Mouse (Mus musculus): ENCODE measurements around the gene Ssbp2.
A peak's percentile ranks its signal among the peaks of the same experiment; 100 is the strongest.

Gene Ssbp2

DNA sequence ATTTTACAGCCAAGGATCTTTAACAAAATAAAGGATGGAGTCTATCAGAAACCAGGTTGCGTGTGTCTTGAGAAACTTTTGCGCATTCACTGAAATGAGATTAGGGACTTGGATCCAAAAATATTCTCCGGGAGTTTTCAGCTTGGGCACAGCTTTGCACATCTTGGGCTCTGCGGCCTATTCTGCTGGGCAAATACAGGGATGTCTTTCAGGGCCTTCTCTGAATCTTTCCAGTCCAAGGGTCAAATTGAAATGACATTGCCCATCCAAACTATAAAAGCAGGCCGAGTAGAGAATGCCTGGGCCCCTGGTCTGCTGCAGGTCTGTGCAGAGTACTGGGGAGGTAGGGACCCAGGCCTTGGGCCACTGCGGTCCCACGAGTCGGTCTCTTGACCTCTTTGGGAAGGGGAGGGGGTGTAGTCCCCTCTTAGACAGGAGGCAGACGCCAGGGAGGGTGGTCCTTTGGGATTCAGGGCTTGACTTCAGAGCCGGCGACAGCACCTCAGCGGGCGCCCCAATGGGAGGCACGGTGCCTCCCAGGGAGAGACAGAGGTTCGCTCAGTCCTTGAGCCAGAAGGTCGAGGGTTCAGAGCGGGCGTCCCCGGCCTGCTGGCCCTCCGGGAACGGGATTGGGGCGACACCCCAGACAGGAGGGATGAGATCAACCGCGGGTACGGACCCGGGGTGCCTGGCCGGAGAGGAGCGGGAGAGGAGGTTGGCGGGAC lies at the start of gene Ssbp2:
Gene Ssbp2, plus strand, starts transcription at position 388 of the 725 bp plus-strand sequence.
- no peak for DNase-seq

DNA sequence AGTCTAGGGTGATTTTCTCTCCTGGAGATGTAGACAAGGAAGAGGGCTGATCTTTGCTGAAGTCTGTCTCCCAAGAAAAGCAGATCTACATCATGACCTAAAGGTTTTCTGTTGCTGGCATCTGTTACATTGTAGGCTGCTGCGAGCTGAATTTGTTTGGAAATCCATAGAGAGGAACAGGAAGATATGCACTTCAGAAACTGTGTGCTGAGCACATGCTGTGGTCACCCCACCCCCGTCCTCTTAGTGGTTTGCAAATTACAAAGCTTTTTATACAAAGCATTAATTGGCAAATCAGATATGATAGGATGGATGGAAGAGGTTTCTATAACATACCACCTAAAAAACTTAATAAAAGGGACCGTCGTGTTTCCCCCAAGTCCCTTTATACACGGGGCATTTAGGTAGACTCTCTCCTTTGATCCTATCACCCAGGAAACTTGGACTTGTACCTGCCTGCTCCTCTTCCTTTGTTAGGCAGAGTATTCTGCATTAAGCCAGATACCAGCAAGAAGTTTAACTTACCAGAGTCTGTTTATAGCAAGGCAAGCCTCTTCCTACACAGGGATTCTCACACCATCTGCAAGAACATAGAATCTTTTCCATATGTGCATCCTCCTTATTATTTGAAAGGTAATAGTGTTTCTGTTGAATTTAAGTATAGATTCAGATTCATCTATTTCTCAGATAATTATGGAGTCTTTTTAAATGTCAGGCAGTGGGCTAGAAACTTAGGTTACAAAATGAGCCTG lies 46.2 kb upstream of the Ssbp2 start:
- DNase-seq = no peak

DNA sequence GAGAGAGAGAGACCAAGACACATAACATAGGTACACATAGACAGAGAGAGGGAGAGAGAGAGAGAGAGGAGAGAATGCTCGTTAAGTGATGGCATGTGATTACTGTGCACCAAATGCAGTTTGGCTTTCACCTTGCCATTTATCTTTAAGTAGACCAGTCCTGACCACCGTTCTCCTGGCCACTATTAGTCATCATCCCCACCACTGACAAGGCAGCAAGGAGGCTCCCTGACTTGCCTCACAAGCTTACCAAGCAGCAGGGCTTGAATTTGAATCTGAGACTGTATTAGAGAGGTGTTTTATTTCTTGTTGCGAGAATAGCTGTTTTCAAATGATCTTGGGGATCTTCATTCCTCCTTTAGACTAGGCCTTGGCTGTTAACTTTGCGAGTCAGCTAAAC lies 44.2 kb upstream of the Ssbp2 start:
- no peak for DNase-seq

DNA sequence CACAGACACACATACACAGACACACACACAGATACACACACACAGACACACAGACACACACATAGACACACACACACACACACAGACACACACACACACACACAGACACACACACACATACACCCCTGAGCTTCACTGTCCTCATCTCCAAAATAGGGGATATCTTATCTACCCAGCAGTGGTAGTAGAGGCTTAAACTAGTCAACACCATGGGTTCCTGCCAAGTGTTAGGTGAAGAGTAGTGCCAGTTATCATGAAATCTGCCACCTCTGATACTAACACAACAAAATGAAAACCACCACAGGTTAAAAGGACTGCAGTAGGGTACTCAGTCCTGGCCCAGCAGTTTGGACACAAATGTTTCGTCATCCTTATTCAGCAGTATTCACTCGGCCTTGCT lies 43.4 kb upstream of the Ssbp2 start:
- DNase-seq = no peak

DNA sequence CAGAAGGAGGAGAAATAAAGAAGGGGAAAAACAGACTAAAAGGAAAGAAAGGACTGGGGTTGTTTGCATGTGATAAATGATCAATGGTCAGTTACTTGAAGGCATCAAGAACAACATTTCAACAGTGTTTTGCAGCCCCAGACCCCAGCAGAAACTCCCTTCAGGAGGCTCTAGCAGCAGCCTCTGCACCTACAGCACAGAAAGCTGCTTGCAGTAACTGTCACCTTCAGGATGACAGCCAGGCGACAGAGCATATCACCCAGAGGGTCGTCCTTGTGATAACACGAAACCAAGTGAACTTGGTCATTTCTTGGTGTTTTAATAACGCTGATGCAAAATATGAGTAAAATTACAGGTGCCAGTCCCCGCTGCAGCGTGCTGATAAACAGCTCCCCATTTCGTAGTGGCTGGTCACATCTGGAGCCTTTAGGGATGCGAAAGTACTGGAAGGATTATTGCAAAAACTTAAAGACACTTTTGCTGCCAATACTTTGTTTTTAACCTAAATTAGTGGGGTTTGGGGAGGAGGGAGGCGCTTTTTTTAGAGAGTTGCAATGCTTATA lies 38.6 kb upstream of the Ssbp2 start:
- peak; percentile 97 for DNase-seq

DNA sequence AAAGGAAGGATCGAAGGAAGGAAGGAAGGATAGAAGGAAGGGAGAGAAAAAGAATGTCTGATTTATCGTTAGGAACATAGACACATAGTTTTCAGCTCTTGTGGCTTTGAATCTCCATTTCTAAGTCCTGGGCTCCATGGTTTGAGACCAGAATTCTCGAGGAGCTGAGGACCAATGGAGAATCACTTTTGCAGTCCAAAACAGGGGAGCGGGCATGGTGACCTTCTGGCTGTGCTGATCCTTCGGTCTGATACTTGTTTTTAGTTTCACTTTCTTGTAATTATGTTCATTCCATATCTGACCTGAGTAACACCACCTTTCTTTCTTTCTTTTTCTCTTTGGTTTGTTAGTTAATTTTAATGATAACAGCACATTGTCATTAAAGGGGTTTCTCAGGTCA lies 29.2 kb upstream of the Ssbp2 start:
- no peak for DNase-seq

DNA sequence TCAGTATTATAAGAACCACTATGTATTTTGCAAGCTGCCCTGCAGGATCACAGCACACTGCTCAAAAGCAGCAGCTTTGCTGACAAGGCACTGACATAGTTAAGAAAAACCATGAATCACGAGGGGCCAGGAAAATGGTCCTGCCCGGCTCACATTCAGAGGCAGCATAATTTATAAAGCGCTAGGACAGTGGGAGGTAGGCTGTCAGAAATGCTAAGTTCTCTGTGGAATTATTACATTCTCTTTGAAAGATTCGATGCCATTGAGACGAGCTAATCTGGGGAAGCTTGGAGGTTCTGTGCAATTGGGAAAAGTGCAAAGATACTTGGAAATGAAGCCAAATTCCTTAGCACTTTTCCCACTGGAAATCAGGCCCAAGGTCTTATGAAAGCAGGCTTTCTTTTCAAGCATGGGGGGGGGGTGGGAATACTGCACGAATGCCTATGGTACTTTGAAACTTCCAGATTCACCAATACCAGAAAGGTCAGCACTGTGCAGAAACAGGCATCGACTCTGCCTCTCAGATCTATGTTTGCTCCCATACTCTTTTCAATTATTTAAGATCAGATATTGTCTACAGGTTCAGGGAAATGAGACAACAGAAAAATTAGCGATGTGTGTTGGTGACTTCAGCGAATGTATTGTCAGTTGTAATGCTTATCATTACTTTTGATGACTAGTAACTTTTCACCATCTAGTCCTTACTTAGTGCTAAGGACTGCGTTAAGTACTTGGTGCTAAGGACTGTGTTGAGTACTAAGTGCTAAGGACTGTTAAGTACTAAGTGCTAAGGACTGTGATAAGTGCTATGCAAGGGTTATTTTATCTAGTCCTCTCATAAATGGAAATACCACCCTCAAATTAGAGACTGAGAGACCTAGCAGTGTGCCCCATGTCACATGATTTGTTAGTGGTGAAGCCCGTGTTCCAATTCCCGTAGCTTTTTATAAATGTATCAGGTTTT lies 28.4 kb upstream of the Ssbp2 start:
- no peak for DNase-seq

DNA sequence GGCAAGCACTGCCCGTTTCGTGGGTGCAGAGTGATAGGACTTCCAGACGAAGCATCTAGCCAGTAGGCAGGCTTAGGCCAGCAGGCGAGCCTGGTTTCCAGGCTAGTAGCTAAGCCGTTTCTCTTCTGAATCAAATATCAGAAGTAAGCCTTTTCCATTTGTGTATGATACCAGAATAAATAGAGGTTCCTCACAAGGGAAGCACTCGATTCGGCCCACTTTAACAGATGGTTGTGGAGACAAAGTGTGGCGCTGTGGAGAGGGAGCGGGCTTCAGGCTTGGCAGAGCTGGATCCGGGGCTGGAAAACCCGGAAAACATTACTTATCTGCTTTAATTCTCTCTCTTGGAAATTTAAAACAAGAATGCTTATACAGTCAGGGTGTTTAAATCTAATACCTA lies 27.1 kb upstream of the Ssbp2 start:
- no peak for DNase-seq

DNA sequence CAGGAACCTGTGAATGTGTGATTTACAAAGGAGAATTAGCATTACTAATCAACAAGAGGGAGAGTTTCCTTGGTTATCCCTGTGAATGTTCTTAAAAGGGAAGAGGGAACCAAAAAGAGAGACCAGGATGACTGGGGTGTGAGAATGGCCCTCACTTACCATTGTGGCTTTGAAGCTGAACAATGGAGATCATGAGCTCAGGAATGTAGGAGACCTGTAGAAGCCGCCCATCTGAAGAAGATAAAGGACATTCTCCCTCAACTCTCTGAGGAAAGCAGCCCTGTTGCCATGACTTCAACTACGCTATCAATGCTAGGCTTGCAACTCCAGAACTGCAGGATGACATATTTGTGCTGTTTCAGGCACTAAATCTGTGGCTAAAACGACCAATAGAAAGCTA lies 22.2 kb upstream of the Ssbp2 start:
- DNase-seq = no peak

DNA sequence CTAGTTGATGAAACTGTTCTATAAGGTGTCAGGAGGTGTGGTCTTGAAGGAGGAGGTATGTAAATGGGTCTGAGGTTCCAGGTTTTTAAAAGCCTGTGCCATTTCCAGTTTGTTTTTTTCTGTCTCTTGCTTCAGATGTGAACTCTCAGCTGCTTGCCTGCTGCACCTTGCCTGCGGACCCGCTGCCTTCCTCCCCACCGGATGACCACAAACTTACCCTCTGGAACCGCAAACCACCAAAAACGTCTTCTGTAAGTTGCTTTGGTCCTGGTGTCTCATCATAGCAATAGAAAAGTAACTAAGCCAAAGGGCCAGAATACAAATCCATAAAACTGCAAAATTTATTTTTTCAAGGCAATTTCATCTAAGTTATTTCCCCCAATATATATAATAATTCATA lies 18.6 kb upstream of the Ssbp2 start:
- DNase-seq = no peak

DNA sequence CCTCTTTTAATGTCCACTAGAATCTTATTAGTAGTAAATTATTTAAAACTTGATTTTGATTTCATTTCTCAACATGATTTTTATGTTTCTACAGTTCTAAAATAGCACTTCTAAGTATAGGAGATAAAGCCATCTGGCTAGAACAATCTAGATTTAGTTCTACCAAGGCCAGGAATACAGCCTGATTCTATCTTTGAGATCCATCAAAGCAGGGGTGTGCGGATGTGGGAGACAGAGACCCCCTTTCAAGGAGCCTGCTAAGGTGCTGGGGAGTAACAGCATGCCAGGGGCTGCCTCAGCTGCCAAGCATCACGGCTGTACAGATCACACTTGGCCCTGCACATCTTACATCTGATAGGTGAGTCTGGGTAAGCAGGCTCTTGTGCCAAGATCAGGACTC lies 13.4 kb upstream of the Ssbp2 start:
- no peak for DNase-seq

DNA sequence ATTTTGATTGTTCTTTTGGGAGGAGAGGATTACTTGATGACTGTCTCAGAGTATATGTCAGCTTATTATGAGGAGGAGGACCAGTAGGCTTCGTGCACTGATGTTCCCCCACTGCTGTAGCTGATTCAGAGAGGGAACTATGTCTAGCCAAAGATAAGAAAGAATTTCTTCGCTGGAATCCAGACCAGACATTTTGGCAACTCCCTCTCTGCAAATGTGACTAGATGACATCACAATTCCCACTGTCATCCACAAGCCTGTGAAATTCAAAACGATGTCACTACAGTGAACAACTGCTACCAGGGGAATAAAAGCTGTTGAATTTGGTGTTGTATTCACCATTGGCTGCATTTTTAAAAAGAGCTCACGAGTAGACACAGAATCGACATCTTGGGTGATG lies 11.1 kb upstream of the Ssbp2 start:
- DNase-seq = no peak

DNA sequence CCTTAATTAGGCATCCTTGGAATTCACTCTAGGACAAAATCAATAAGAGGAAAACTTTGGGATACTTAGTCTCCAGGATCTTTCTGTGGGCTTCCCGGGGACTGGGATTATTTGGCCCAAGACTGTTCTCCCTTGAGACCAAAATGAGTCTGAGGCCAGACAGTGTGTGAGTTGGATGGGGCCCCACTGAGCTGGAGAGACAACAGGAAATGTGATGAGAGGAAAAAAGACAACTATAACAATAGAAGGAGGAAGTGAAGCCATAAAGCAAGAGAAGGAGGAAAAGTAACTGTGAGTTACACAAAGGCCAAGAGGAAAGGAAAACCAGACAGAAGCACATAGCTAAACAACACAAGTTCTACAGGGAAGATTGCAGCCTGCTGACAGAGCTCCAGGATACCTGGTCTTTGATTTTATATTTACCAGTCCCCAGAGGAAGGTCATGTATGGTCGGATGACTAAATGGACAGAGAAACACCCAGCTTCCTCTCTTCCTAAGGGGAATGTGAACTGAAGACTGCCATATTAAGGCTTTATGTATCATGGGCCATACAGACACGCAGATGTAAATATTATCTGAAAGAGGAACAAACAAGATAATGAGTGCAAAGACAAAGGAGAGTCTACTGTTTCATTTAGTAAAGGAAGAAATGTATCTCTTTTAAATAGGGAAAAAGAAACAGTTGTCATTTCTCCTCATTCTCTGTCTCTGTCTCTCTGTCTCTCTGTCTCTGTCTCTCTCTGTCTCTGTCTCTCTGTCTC lies 8.5 kb upstream of the Ssbp2 start:
- DNase-seq = peak; percentile 94

DNA sequence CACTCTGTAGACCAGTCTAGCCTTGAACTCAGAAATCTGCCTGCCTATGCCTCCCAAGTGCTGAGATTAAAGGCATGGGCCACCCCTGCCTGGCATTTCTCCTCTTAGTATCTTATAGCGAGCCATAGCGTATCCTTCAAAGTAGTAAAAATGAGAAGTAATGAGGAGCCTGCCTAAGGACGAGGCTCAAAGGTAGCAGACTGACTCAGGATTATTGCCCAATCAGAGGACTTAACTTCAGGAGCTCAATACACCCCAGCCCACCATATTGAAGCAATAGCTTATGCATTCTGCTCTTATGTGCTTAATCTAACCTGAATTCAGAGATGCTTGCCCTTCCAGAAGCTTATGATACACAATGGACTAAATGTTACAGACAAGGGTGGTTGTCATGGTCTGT lies 7.8 kb upstream of the Ssbp2 start:
- DNase-seq = no peak

DNA sequence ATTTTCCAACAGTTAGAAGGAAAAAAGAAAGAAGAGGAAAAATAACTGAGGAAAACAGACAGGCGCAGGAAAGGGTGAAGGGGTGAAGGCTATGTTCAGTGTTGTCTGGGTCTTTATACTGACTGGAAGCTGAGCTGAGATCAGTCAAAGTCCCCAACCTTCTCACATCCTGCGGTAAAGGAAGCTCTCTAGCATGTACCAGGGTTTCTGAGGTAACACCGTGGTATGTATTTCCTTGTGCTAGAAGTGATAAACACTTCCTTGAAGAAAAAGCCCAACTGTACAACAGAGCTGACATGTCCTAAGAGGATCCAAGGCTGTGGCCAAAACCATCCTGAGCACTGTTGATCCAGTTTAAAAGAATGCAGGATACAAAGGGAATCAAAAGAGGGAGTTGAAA lies 6.8 kb upstream of the Ssbp2 start:
- DNase-seq = no peak

DNA sequence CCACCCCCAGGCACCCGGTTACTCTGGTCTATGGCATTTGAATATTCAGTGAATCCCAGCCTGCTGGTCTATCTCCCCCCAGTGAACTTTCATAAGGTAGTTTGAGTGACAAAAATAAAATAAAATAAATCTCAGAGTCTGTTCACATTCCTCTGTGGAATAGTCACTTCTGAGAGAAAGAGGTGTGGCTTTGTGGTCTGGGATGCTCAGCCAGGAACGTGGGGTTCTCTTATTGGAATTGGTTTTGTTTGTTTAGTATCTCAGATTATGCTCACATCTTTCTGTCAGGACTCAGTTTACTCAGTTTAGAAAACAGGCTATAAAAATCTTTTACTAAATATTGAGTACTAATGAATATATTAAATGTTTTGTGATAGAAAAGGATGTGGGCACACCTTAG lies 4.0 kb upstream of the Ssbp2 start:
- DNase-seq = no peak

DNA sequence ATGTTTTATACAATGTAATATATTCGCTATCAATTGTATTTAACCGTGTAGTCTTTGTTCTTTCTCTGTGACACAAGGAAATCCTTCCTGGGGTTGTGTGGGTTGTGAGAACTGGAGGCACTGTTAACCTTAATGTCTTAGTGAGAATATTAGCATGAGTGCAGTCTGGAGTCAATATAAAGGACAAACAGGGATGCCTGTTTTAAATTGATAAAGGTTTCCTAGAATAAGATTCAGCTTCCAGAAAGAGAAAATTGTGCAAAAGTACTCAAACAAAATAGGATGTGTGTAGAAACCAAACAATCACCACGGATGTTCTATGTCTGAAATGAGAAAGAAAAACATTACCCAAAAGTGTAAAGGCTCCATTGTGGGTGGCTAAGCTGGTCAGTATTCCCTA lies 3.3 kb upstream of the Ssbp2 start:
- no peak for DNase-seq

DNA sequence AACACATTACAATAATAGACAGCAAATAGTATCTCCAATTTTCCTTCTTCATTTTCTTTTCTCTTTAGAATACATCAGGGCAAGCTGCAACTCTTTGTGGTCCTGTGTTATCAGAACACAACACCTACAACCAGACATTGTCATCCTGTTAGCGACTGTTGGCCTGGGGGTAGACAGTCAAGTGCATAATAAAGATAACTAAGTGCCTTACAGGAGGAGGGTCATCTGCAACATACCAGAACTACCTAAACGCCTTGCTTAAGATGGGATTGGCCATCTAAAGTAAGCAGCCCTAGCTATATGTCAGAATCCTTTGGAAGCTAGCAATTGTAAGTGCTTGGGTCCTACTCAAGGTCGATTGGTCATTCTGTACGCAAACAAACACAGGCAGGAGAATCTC lies 2.1 kb upstream of the Ssbp2 start:
- no peak for DNase-seq

DNA sequence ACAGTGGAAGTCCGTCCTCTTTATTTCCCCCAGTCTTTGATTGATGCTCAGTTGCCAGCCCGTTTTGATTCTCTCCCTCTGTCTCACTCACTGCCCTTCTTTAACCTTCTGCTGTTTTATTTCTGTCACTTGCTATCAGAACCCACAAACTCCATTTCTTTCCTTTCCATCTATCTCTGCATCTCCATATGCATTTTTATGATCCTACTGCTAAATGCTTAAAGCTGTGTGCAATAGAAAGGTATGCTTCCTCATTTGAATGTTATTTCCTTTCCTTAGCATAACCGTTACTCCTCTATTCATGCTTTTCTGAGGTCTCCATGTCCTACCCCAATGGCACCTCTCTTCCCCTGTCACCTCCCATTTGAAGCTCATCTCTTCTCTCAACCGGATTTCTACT lies 594 bp upstream of the Ssbp2 start:
- no peak for DNase-seq

DNA sequence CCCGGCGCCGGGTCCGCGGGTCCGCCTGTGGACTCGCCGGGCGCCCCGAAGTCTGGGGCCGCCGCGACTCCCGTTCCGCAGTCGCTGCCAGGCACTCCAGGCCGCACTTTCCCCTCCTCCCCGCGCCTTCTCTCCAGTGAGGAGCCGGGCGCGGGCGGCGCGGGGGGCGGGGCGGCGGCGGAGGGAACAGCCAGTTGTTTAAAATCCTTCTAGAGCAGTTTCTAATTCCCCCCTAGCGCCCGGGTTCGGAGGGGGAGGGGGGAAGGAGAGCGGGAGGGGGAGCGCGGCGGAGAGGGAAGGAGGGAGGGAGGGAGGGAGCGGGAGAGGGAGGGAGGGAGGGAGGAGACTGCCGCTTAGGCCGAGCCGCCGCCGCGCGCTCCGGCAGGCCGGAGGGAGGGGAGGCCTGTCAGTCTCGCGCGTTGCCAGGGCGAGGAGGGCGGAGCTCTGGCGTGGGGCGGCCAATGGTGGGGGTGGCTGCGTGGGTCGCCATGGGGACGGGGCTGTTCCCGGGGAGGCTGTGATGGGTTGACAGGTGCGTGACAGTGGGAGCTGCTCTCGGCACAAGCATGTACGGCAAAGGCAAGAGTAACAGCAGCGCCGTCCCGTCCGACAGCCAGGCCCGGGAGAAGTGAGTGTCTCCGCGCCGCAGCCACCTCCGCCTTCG lies 670 bp downstream of the Ssbp2 start:
- peak; percentile 100 for DNase-seq

DNA sequence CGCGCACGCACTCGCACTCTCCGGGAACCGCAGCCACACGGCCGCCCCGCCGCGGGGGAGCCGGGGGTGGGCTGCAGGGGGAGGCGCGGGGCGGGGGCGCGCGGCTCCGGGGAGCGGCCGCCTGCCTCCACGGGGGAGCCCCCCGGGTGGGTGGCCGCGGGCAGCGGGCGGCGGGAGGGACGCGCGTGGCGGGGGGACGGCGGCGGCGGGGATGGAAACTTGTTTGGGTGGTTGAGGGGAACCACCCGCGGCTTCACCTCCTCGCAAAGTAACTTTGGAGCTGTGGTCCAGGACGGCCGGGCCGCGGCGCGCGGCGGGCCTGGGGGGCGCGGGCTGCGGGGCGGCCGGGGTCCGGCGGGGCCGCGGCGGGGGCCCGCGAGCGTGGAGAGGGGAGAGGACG lies 1.2 kb downstream of the Ssbp2 start:
- no peak for DNase-seq

All from heart, adult 11 months (tissue).